Mouse (Mus musculus) neural tube, embryonic 15.5 days (tissue): Measurements from ENCODE around the gene Dnal4. TPM values are rescaled to one million over a fixed set of nuclear protein-coding genes. Genes with fewer than 3 reads are reported as not detected.

ENCODE experiments used
- ATAC-seq: fragments of 200-750 bp; cut with Nextera tagmentation; 2 replicates; pipeline ENCODE4 v1.8.0; 2017; ENCODE audit warnings: mild to moderate bottlenecking, moderate TSS enrichment, moderate library complexity; ENCODE audit not compliant: low FRiP score
- H3K27ac ChIP-seq: fragments of 300-500 bp; sonication (generic); replicated peaks from 2 replicates; pipeline ENCODE4 v1.5.1; 2015; ENCODE audit warnings: mild to moderate bottlenecking, inconsistent platforms
- H3K27me3 ChIP-seq: fragments of 300-500 bp; sonication (generic); replicated peaks from 2 replicates; pipeline ENCODE4 v1.6.1; 2015; ENCODE audit warnings: inconsistent platforms
- H3K36me3 ChIP-seq: fragments of 300-500 bp; sonication (generic); 2 replicates; pipeline ENCODE4 v1.6.1; 2015; ENCODE audit warnings: inconsistent platforms
- H3K4me1 ChIP-seq: fragments of 300-500 bp; sonication (generic); 2 replicates; pipeline ENCODE4 v1.6.1; 2015; ENCODE audit warnings: inconsistent platforms
- H3K4me2 ChIP-seq: fragments of 300-500 bp; sonication (generic); 2 replicates; pipeline ENCODE4 v1.6.1; 2015; ENCODE audit warnings: inconsistent platforms, mild to moderate bottlenecking, moderate library complexity
- H3K4me3 ChIP-seq: fragments of 300-500 bp; sonication (generic); replicated peaks from 2 replicates; pipeline ENCODE4 v1.5.1; 2015; ENCODE audit warnings: mild to moderate bottlenecking, inconsistent platforms
- H3K9ac ChIP-seq: fragments of 300-500 bp; sonication (generic); replicated peaks from 2 replicates; pipeline ENCODE4 v1.6.1; 2015; ENCODE audit warnings: mild to moderate bottlenecking, inconsistent platforms
- H3K9me3 ChIP-seq: fragments of 300-500 bp; sonication (generic); replicated peaks from 2 replicates; pipeline ENCODE4 v1.6.1; 2016; ENCODE audit warnings: inconsistent platforms
- WGBS: fragments of 180-500 bp; shearing (Covaris S2); methylation state at CpG from one replicate; pipeline ENCODE4 v1.1.7; 2015; ENCODE audit warnings: mixed read lengths; 5-methylcytosine and 5-hydroxymethylcytosine counted together
- polyA plus RNA-seq: library from polyadenylated mRNA; unstranded; fragments of >200 nt; fragmentation: Nextera tagmentation; extraction: Ambion mirVana; gene quantifications from 2 replicates; pipeline ENCODE4 v1.2.1, GENCODE M21; 2015

Gene Dnal4
- polyA plus RNA-seq, 1 experiment from 2014 or later, result 63.7 TPM

DNA sequence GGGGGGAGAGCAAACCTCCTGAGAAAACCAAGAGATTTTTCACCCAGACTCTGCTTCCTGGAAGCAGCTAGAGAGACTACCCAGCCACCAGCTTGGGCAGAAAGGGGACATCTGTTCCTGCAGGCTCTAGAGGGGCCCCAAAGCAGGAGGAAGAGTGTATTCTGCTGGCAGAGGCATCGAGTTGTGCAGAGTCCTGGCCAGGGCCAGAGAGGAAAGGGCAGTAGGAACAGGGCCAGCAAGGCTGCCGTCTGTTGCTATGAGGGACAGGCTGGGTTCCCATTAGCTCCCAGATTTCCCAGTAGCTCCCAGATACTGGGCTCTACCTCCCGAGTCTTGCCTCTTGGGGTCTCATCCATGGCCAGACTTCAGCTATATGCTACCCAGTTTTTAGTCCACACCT, 32.4 kb upstream of the Dnal4 start:
- Histone ChIP-seq H3K4me2 (no peak overlapping the region), H3K27ac (no peak overlapping the region), H3K4me1 (peaks cover 3% of the 10 kb centered on the region), H3K36me3 (no peaks in the 10 kb centered on the region), H3K9me3 (no peaks in the 10 kb centered on the region), H3K9ac (no peak overlapping the region), H3K4me3 (no peak overlapping the region), H3K27me3 (peaks cover 34% of the 10 kb centered on the region)
- 65% methylated on average over 3 of the region's 3 CpGs for WGBS
- no peak for ATAC-seq

DNA sequence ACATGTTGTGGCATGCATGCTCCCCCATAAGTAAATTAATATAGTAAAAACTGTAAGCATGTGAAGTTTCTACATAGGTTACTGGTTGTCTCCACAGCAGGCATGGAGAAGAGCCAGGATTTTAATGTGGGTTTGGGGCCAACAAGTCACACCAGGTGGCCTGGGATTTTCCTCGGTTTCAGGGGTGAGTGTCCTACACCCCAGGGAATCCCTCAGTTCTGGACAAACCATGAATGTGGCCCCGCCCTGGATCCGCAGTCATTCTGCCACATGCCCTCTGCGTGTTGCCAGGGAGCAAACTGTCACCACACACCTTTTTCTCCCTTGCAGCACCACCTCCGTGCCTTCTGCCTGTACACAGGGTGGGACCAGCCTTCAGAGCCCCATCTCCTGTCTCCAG, 31.0 kb upstream of the Dnal4 start:
- Histone ChIP-seq H3K4me1 (peaks cover 13% of the 10 kb centered on the region), H3K4me2 (no peak overlapping the region), H3K36me3 (no peaks in the 10 kb centered on the region), H3K9me3 (no peaks in the 10 kb centered on the region), H3K9ac (no peak overlapping the region), H3K27me3 (peaks cover 34% of the 10 kb centered on the region), H3K27ac (no peak overlapping the region), H3K4me3 (no peak overlapping the region)
- no peak for ATAC-seq
- 63% methylated on average over 5 of the region's 5 CpGs for WGBS

GRCm38 (mm10) chr15:79808114-79808513, 30.5 kb upstream of the Dnal4 start:
- Histone ChIP-seq H3K9me3 (no peaks in the 10 kb centered on the region), H3K4me3 (no peak overlapping the region), H3K9ac (no peak overlapping the region), H3K4me1 (peaks cover 18% of the 10 kb centered on the region), H3K27me3 (peaks cover 38% of the 10 kb centered on the region), H3K36me3 (no peaks in the 10 kb centered on the region), H3K4me2 (no peak overlapping the region), H3K27ac (no peak overlapping the region)
- ATAC-seq, result no peak
- WGBS, result 30% methylated on average over 5 of the region's 5 CpGs

- no peaks in the 10 kb centered on the region for H3K36me3 ChIP-seq
- no peak overlapping the region for H3K4me3 ChIP-seq
- ATAC-seq, result no peak
- no peak overlapping the region for H3K4me2 ChIP-seq
- peaks cover 45% of the 10 kb centered on the region for H3K27me3 ChIP-seq
- no peak overlapping the region for H3K9ac ChIP-seq
- peaks cover 28% of the 10 kb centered on the region for H3K4me1 ChIP-seq
- no peaks in the 10 kb centered on the region for H3K9me3 ChIP-seq
- 56% methylated on average over 1 of the region's 1 CpGs for WGBS
- H3K27ac ChIP-seq, result no peak overlapping the region
These were observed 29.4 kb upstream of the Dnal4 start for GRCm38 (mm10) chr15:79807050-79807449.

- whole genome bisulfite sequencing, result 27% methylated on average over 8 of the region's 8 CpGs
- Histone ChIP-seq H3K27me3 (peaks cover 47% of the 10 kb centered on the region), H3K9ac (peak overlapping the region; percentile 77), H3K4me2 (peak overlapping the region; percentile 81), H3K36me3 (no peaks in the 10 kb centered on the region), H3K9me3 (no peaks in the 10 kb centered on the region), H3K27ac (peak overlapping the region; percentile 84), H3K4me3 (peak overlapping the region; percentile 74), H3K4me1 (peaks cover 35% of the 10 kb centered on the region)
- ATAC-seq, result peak; percentile 1; the same call in 1 of the 2 replicates
These were observed 27.6 kb upstream of the Dnal4 start for GRCm38 (mm10) chr15:79805246-79805645.

GRCm38 (mm10) chr15:79804352-79805071, 26.9 kb upstream of the Dnal4 start, which contains the start of gene Nptxr:
Nptxr (minus strand) TSS chr15:79804766.
- Histone ChIP-seq H3K4me2 (peak within 1 kb of the TSS; percentile 81), H3K9me3 (no peaks in the 10 kb centered on the region), H3K27ac (peak within 1 kb of the TSS; percentile 84), H3K4me1 (peaks cover 35% of the 10 kb centered on the region), H3K27me3 (peaks cover 43% of the 10 kb centered on the region), H3K4me3 (peak within 1 kb of the TSS; percentile 74), H3K36me3 (0 out of 2 replicates have a peak, but pooled peaks cover 5% of the 10 kb centered on the region), H3K9ac (peak within 1 kb of the TSS; percentile 77)
- WGBS, result under 1% methylated on average over 42 of the region's 91 CpGs
- peak; percentile 90 for ATAC-seq

DNA sequence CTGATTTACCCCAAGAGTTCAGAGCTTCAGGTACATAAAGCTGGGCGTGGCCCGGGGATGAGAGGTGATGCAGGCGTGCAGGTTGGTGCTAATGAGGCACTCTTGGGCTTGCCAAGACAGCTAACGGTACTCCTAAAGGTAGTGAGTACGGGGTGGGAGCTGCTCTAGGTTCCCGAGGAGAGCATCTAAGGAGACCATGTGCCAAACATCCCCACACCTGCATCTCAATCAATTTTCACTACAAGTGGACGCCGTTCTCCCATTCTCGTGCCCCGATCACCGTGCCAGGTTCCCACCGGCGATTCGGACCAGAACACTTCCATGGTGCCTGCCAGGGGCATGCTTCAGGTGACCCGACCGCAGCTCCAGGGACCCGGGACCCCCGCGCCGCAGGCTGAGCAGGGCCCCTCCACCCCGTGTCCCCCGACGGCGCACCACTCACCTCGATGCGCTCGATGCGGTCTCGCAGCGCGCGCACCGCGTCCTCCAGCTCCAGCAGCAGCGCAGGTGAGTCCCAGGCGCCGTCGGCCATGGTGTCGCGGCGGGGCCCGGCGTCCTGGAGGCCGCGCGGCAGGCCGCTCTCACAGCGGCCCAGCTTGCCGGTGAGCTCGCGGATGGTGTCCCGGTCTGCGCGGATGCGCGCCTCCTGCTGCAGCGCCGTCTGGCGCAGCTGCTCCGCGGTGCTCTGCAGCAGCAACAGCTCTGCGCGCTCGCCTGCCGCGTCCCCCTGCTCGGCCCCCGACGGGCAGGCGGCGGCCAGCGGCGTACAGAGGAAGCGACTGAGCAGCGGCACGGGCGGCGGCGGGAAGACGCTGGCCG, 26.1 kb upstream of the Dnal4 start:
- Histone ChIP-seq H3K27me3 (peaks cover 37% of the 10 kb centered on the region), H3K4me2 (peak overlapping the region; percentile 81), H3K36me3 (0 out of 2 replicates have a peak, but pooled peaks cover 5% of the 10 kb centered on the region), H3K9ac (peak overlapping the region; percentile 77), H3K4me1 (peaks cover 35% of the 10 kb centered on the region), H3K4me3 (peak overlapping the region; percentile 74), H3K27ac (peak overlapping the region; percentile 84), H3K9me3 (no peaks in the 10 kb centered on the region)
- WGBS, result 4% methylated on average over 73 of the region's 81 CpGs
- peak; percentile 64 for ATAC-seq

DNA sequence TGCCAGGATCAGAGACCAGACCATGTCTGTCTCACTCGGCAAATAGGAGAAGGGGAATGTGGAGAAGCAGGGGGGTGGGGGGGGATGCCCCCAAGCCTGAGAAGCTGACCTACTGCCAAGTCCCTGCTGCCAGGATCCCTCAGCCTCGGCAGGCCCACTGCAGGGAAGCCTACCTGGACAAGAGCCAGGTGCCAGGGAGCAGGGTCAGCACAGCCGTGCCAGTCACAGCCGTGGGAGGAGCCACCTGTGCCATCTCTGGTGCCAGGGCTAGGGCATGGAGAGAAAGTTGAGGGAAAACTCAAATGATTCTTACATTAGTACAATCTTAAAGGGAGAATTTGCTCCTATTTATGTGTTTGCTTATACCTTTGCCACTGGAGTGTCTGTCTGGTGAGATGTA, 24.7 kb upstream of the Dnal4 start:
- Histone ChIP-seq H3K9me3 (no peaks in the 10 kb centered on the region), H3K4me1 (peaks cover 35% of the 10 kb centered on the region), H3K36me3 (0 out of 2 replicates have a peak, but pooled peaks cover 5% of the 10 kb centered on the region), H3K9ac (no peak overlapping the region), H3K4me3 (no peak overlapping the region), H3K4me2 (peak overlapping the region; percentile 81), H3K27me3 (peaks cover 31% of the 10 kb centered on the region), H3K27ac (no peak overlapping the region)
- ATAC-seq, result no peak
- WGBS, result 56% methylated on average over 4 of the region's 4 CpGs

DNA sequence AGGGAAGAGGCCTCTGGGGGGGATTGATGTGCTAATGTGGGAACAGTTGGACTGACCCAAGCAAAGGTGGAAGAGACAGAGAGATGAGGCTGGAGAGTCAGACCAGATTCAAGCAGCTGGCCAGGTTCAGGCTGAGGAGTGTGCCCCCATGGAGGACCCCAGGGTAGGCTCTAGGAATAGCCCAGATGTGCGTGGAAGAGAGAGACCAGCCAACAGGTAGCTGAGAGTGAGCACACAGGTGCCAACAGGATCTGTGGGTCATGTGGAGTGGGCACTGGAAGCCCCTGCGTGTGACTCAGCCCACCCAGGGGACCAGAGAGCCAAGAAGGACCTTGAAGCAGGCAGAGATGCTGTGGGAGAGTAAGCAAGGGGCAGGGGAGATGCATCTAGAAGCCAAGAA, 24.0 kb upstream of the Dnal4 start:
- peaks cover 25% of the 10 kb centered on the region for H3K27me3 ChIP-seq
- H3K27ac ChIP-seq, result no peak overlapping the region
- H3K9ac ChIP-seq, result no peak overlapping the region
- no peak overlapping the region for H3K4me3 ChIP-seq
- WGBS, result 76% methylated on average over 2 of the region's 2 CpGs
- 0 out of 2 replicates have a peak, but pooled peaks cover 5% of the 10 kb centered on the region for H3K36me3 ChIP-seq
- H3K9me3 ChIP-seq, result no peaks in the 10 kb centered on the region
- H3K4me2 ChIP-seq, result 0 out of 2 replicates have a peak overlapping the region, but pooled peaks have one; percentile 81
- peaks cover 35% of the 10 kb centered on the region for H3K4me1 ChIP-seq
- ATAC-seq, result no peak

DNA sequence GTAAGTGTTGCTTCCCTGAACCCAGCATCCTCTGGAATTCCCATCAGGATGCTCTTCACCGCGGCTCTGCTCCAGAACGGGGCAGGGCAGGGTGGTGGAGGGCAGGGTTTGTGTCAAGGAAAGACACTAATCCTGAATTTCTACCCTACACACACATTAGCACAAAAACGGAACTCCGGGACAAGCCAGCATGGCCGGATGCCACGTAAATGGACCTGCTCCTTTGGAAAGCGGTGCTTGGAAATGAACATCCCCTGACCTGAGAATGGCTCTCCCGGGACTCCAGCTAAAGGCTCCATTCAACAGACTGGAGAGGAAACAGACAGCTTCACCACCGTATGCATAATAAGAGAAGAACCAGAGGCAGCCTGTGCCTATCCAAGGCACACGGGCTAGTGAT, 23.1 kb upstream of the Dnal4 start:
- peaks cover 35% of the 10 kb centered on the region for H3K4me1 ChIP-seq
- H3K4me3 ChIP-seq, result no peak overlapping the region
- no peak overlapping the region for H3K4me2 ChIP-seq
- 40% methylated on average over 11 of the region's 11 CpGs for WGBS
- no peaks in the 10 kb centered on the region for H3K9me3 ChIP-seq
- no peak overlapping the region for H3K9ac ChIP-seq
- no peak for ATAC-seq
- no peak overlapping the region for H3K27ac ChIP-seq
- peaks cover 15% of the 10 kb centered on the region for H3K27me3 ChIP-seq
- H3K36me3 ChIP-seq, result 0 out of 2 replicates have a peak, but pooled peaks cover 5% of the 10 kb centered on the region

GRCm38 (mm10) chr15:79798591-79798990, 20.9 kb upstream of the Dnal4 start:
- 89% methylated on average over 10 of the region's 10 CpGs for WGBS
- H3K9ac ChIP-seq, result no peak overlapping the region
- ATAC-seq, result no peak

More at GRCm38 (mm10) chr15:79798591-79798990, 20.9 kb upstream of the Dnal4 start:
- Histone ChIP-seq H3K27me3 (peaks cover 12% of the 10 kb centered on the region), H3K36me3 (0 out of 2 replicates have a peak, but pooled peaks cover 5% of the 10 kb centered on the region), H3K4me1 (peaks cover 22% of the 10 kb centered on the region), H3K4me3 (no peak overlapping the region), H3K4me2 (no peak overlapping the region), H3K27ac (no peak overlapping the region), H3K9me3 (no peaks in the 10 kb centered on the region)
